31 mouse cellular contexts compared by ENCODE assay signal in the genomic region with DNA sequence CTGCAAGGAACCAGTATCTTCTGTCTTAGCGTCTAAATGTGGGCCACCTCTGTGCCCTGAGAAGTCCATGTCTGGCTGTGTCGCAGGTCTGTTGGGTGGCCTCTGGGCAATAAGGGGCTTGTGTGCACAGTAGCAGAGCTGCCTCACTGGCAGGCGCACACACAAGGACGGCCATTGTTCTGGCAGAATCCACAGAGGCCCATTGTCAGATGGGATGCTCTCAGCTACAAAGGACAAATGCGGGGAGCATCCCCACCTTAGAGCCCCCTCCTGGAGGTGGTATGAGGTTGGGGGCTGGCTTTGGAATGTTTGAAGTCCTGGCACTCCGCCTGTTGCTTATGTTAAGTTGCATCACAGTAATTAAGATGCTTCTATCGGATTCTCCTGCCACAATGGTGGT. TPM values are rescaled to one million over a fixed set of nuclear protein-coding genes. Genes with fewer than 3 reads are reported as not detected.
DNase-seq lines count a peak whose midpoint lies in the region; ATAC-seq and TF ChIP-seq lines count a peak whose summit lies in the region.
"Had no signal": no experiment of that assay in that cellular context is flagged by ENCODE, and none has a peak within 500 bp of the region (broad histone marks: within the 10 kb centered on the region; RNA-seq: fewer than 3 reads in every experiment).

No protein-coding gene starts in this region.

- intact Hi-C loops in left cerebral cortex, adult 2 months (cut with DNase I): no loop called here
- intact Hi-C loops in left cerebral cortex, postnatal 10 days (cut with DNase I): no loop called here

- H3K9ac ChIP-seq in hindbrain, embryonic 13.5 days: 0 out of 2 replicates have a peak overlapping the region, but pooled peaks have one; percentile 8
- H3K9ac ChIP-seq in hindbrain, embryonic 16.5 days (ENCODE audit: low read depth, low read length): no peak overlapping the region
- H3K9ac ChIP-seq in embryonic facial prominence, embryonic 14.5 days (ENCODE audit: low read depth, low read length): no peak overlapping the region
- H3K9ac ChIP-seq: embryonic facial prominence, embryonic 15.5 days; forebrain, embryonic 12.5 days; heart, embryonic 12.5 days; intestine, embryonic 15.5 days; limb, embryonic 13.5 days; lung, embryonic 15.5 days; midbrain, embryonic 15.5 days; neural tube, embryonic 15.5 days had no signal

- peaks cover 39% of the 10 kb centered on the region for H3K4me1 ChIP-seq in cerebellum, adult 2 months (ENCODE audit: control insufficient read depth, insufficient read depth, low read length)
- H3K4me1 ChIP-seq in hindbrain, embryonic 13.5 days (replicated peaks): no peaks in the 10 kb centered on the region
- no peaks in the 10 kb centered on the region for H3K4me1 ChIP-seq in hindbrain, embryonic 16.5 days (ENCODE audit: control insufficient read depth, insufficient read depth, low read depth, low read length)
- H3K4me1 ChIP-seq in embryonic facial prominence, embryonic 14.5 days (ENCODE audit: control insufficient read depth, insufficient read depth, low read length): no peaks in the 10 kb centered on the region
- H3K4me1 ChIP-seq: embryonic facial prominence, embryonic 15.5 days; forebrain, embryonic 12.5 days; limb, embryonic 13.5 days; lung, embryonic 15.5 days; midbrain, embryonic 15.5 days; neural tube, embryonic 15.5 days had no signal

- H3K27ac ChIP-seq in cerebellum, adult 2 months (ENCODE audit: insufficient read depth, low read length): peak overlapping the region; percentile 5
- no peak overlapping the region for H3K27ac ChIP-seq in hindbrain, embryonic 13.5 days
- no peak overlapping the region for H3K27ac ChIP-seq in hindbrain, embryonic 16.5 days (ENCODE audit: low read depth, low read length)
- peak overlapping the region; percentile 74 for H3K27ac ChIP-seq in left cerebral cortex, adult 2 months
- no peak overlapping the region for H3K27ac ChIP-seq in embryonic facial prominence, embryonic 14.5 days (replicated peaks; ENCODE audit: low read depth, low read length)
- H3K27ac ChIP-seq: embryonic facial prominence, embryonic 15.5 days; forebrain, embryonic 12.5 days; gastrocnemius, adult 2 months; hindbrain, postnatal 0 days; intestine, embryonic 15.5 days; kidney, postnatal 0 days; limb, embryonic 13.5 days; lung, embryonic 15.5 days; midbrain, embryonic 10.5 days; midbrain, embryonic 15.5 days; neural tube, embryonic 15.5 days had no signal

- peaks cover 99% of the 10 kb centered on the region for H3K36me3 ChIP-seq in hindbrain, embryonic 13.5 days
- peaks cover 66% of the 10 kb centered on the region for H3K36me3 ChIP-seq in hindbrain, embryonic 16.5 days (ENCODE audit: control insufficient read depth, insufficient read depth, low read length)
- peaks cover 99% of the 10 kb centered on the region for H3K36me3 ChIP-seq in embryonic facial prominence, embryonic 14.5 days (ENCODE audit: control insufficient read depth, insufficient read depth, low read length)

- no peak for TF ChIP-seq POLR2A in cerebellum, adult 2 months (IDR thresholded peaks at IDR 0.05; ENCODE audit: borderline replicate concordance, insufficient read depth, low read length)

- ATAC-seq in hindbrain, embryonic 13.5 days (ENCODE audit: low FRiP score): no peak
- ATAC-seq in hindbrain, embryonic 16.5 days: no peak
- ATAC-seq in embryonic facial prominence, embryonic 14.5 days (ENCODE audit: low read depth): peak; percentile 51; the same call in 1 of the 2 replicates
- ATAC-seq: activated CD4-positive, CD25-positive, alpha-beta regulatory T cell, adult 4 months; hindbrain, postnatal 0 days; intestine, embryonic 15.5 days; midbrain, embryonic 15.5 days had no signal

- H3K9me3 ChIP-seq in hindbrain, embryonic 13.5 days: no peaks in the 10 kb centered on the region
- H3K9me3 ChIP-seq in hindbrain, embryonic 16.5 days (ENCODE audit: control insufficient read depth, low read length): no peaks in the 10 kb centered on the region
- H3K9me3 ChIP-seq in embryonic facial prominence, embryonic 14.5 days (ENCODE audit: control insufficient read depth, low read length): no peaks in the 10 kb centered on the region
- H3K9me3 ChIP-seq: embryonic facial prominence, embryonic 15.5 days; forebrain, embryonic 12.5 days; heart, embryonic 12.5 days; intestine, embryonic 15.5 days; limb, embryonic 13.5 days; lung, embryonic 15.5 days; midbrain, embryonic 10.5 days; midbrain, embryonic 15.5 days; neural tube, embryonic 15.5 days had no signal

- no peak for DNase-seq in cerebellum, adult 2 months
- no peak for DNase-seq in cerebellum, adult 9-10 months
- DNase-seq in left cerebral cortex, adult 2 months (ENCODE audit: extremely low spot score in 1 of 2, low spot score in 2 of 2): no peak
- no peak for DNase-seq in left cerebral cortex, postnatal 10 days (ENCODE audit: extremely low spot score in 1 of 2, low spot score in 2 of 2)
- no peak for DNase-seq in embryonic facial prominence, embryonic 14.5 days (ENCODE audit: low spot score)
- DNase-seq: adrenal gland, adult 2 months; adrenal gland, postnatal 36 days; cerebellum, adult 8-10 months; embryo, embryonic 11 days; gastrocnemius, adult 2 months; gastrocnemius, postnatal 36 days; heart, adult 18-20 months; heart, postnatal 4 days; kidney, adult 2 months; kidney, postnatal 4 days had no signal

- WGBS in cerebellum, adult 2 months: 60% methylated on average over 7 of the region's 7 CpGs
- WGBS in hindbrain, embryonic 13.5 days: 73% methylated on average over 7 of the region's 7 CpGs
- 68% methylated on average over 7 of the region's 7 CpGs for WGBS in hindbrain, embryonic 16.5 days
- 46% methylated on average over 7 of the region's 7 CpGs for WGBS in embryonic facial prominence, embryonic 14.5 days

- H3K4me3 ChIP-seq in cerebellum, adult 2 months (replicated peaks; ENCODE audit: insufficient read depth, low read depth, low read length): no peak overlapping the region
- no peak overlapping the region for H3K4me3 ChIP-seq in hindbrain, embryonic 13.5 days
- H3K4me3 ChIP-seq in hindbrain, embryonic 16.5 days (ENCODE audit: low read length): no peak overlapping the region
- no peak overlapping the region for H3K4me3 ChIP-seq in left cerebral cortex, adult 2 months
- no peak overlapping the region for H3K4me3 ChIP-seq in embryonic facial prominence, embryonic 14.5 days (ENCODE audit: low read depth, low read length)
- H3K4me3 ChIP-seq: embryonic facial prominence, embryonic 15.5 days; forebrain, embryonic 12.5 days; gastrocnemius, adult 2 months; heart, embryonic 12.5 days; intestine, embryonic 15.5 days; limb, embryonic 13.5 days; lung, embryonic 15.5 days; midbrain, embryonic 10.5 days; midbrain, embryonic 15.5 days; neural tube, embryonic 15.5 days had no signal

- no peaks in the 10 kb centered on the region for H3K27me3 ChIP-seq in cerebellum, adult 2 months (ENCODE audit: control insufficient read depth, insufficient read depth, low read length)
- no peaks in the 10 kb centered on the region for H3K27me3 ChIP-seq in hindbrain, embryonic 13.5 days
- no peaks in the 10 kb centered on the region for H3K27me3 ChIP-seq in hindbrain, embryonic 16.5 days (replicated peaks; ENCODE audit: control insufficient read depth, insufficient read depth, low read length)
- no peaks in the 10 kb centered on the region for H3K27me3 ChIP-seq in embryonic facial prominence, embryonic 14.5 days (replicated peaks; ENCODE audit: control insufficient read depth, insufficient read depth, low read length)
- H3K27me3 ChIP-seq: CH12.LX; embryonic facial prominence, embryonic 15.5 days; forebrain, embryonic 12.5 days; heart, embryonic 12.5 days; intestine, embryonic 15.5 days; limb, embryonic 13.5 days; lung, embryonic 15.5 days; midbrain, embryonic 15.5 days; neural tube, embryonic 15.5 days had no signal

- no peak for TF ChIP-seq CTCF in cerebellum, adult 2 months (IDR thresholded peaks at IDR 0.05; ENCODE audit: borderline replicate concordance, insufficient read depth, low read depth, low read length)
- TF ChIP-seq CTCF in left cerebral cortex, adult 2 months (IDR thresholded peaks at IDR 0.05): no peak

- no peak overlapping the region for H3K4me2 ChIP-seq in hindbrain, embryonic 13.5 days
- no peak overlapping the region for H3K4me2 ChIP-seq in hindbrain, embryonic 16.5 days (ENCODE audit: low read length)
- no peak overlapping the region for H3K4me2 ChIP-seq in embryonic facial prominence, embryonic 14.5 days (ENCODE audit: low read depth, low read length)
- H3K4me2 ChIP-seq: embryonic facial prominence, embryonic 15.5 days; forebrain, embryonic 12.5 days; heart, embryonic 12.5 days; intestine, embryonic 15.5 days; limb, embryonic 13.5 days; liver, embryonic 11.5 days; lung, embryonic 15.5 days; midbrain, embryonic 15.5 days; neural tube, embryonic 15.5 days had no signal

RNA-seq across cellular contexts. Expression of a gene that starts 22.5 kb away (rescaled TPM):
- polyA plus RNA-seq in cerebellum, adult 2 months (2012; rRNA removed): 114 and 124 TPM in 2 replicates
- polyA plus RNA-seq in hindbrain, embryonic 13.5 days (2015; fragmentation: Nextera tagmentation; extraction: Ambion mirVana): 141 and 149 TPM in 2 replicates
- polyA plus RNA-seq in hindbrain, embryonic 16.5 days (2015; fragmentation: Nextera tagmentation; extraction: Ambion mirVana): 151 and 167 TPM in 2 replicates
- 100 to 1,000 TPM; 110 to 111 TPM for total RNA-seq in left cerebral cortex, adult 2 months (2021)
- 100 to 1,000 TPM; 124 to 130 TPM for total RNA-seq in left cerebral cortex, postnatal 10 days (2021)
- 43.6 and 50.9 TPM in 2 replicates for polyA plus RNA-seq in embryonic facial prominence, embryonic 14.5 days (2014; fragmentation: Nextera tagmentation; extraction: Ambion mirVana)

RNA-seq across cellular contexts. Expression of a gene that starts 28.5 kb away (rescaled TPM):
- polyA plus RNA-seq in cerebellum, adult 2 months (2012; rRNA removed): 95.4 and 102 TPM in 2 replicates
- polyA plus RNA-seq in hindbrain, embryonic 13.5 days (2015; fragmentation: Nextera tagmentation; extraction: Ambion mirVana): 1.6 and 2.0 TPM in 2 replicates
- polyA plus RNA-seq in hindbrain, embryonic 16.5 days (2015; fragmentation: Nextera tagmentation; extraction: Ambion mirVana): 4.1 and 5.4 TPM in 2 replicates
- 10 to 100 TPM; 82.0 to 87.3 TPM for total RNA-seq in left cerebral cortex, adult 2 months (2021)
- 10 to 100 TPM; 21.5 to 27.3 TPM for total RNA-seq in left cerebral cortex, postnatal 10 days (2021)
- 10.4 and 12.1 TPM in 2 replicates for polyA plus RNA-seq in embryonic facial prominence, embryonic 14.5 days (2014; fragmentation: Nextera tagmentation; extraction: Ambion mirVana)

Comparison
In these comparisons a context has a peak if more than half of its experiments do, and no peak if none do; other contexts are left out.
1. H3K27ac ChIP-seq: peak in cerebellum, adult 2 months (single experiment) and left cerebral cortex, adult 2 months (single experiment); none in hindbrain, embryonic 13.5 days (single experiment), hindbrain, embryonic 16.5 days (single experiment) and embryonic facial prominence, embryonic 14.5 days (single experiment).